19 mouse cellular contexts compared by ENCODE assay signal in genomic region chr5:139879694-139880093, GRCm38 (mm10). TPM values are rescaled to one million over a fixed set of nuclear protein-coding genes. Genes with fewer than 3 reads are reported as not detected.
DNase-seq lines count a peak whose midpoint lies in the region; ATAC-seq and TF ChIP-seq lines count a peak whose summit lies in the region.
"Had no signal": no experiment of that assay in that cellular context is flagged by ENCODE, and none has a peak within 500 bp of the region (broad histone marks: within the 10 kb centered on the region; RNA-seq: fewer than 3 reads in every experiment).

No protein-coding gene starts in this region.

- DNase-seq in midbrain, embryonic 11.5 days (ENCODE audit: low spot score, missing footprints): peak; percentile 45
- DNase-seq in stomach, postnatal 0 days (ENCODE audit: low spot score): peak; percentile 58
- no peak for DNase-seq in retina, postnatal 1 day
- DNase-seq: adrenal gland, adult 2 months; adrenal gland, adult 8-10 months; adrenal gland, postnatal 10 days; adrenal gland, postnatal 14 days; adrenal gland, postnatal 25 days; adrenal gland, postnatal 36 days; B cell, adult 2 months; cerebellum, adult 11 months; cerebellum, adult 11-12 months; cerebellum, adult 18-20 months had no signal

- WGBS in midbrain, embryonic 11.5 days: 79% methylated on average over 5 of the region's 5 CpGs
- 79% methylated on average over 5 of the region's 5 CpGs for WGBS in midbrain, embryonic 13.5 days
- WGBS in stomach, postnatal 0 days: 64% methylated on average over 5 of the region's 5 CpGs

- no peak for TF ChIP-seq EP300 in stomach, postnatal 0 days (optimal IDR thresholded peaks at IDR 0.05)

- no peaks in the 10 kb centered on the region for H3K36me3 ChIP-seq in midbrain, embryonic 11.5 days (ENCODE audit: control insufficient read depth, insufficient read depth, low read length)
- no peaks in the 10 kb centered on the region for H3K36me3 ChIP-seq in midbrain, embryonic 13.5 days
- H3K36me3 ChIP-seq in stomach, postnatal 0 days (ENCODE audit: control insufficient read depth, insufficient read depth, low read length): no peaks in the 10 kb centered on the region
- H3K36me3 ChIP-seq: G1E had no signal

- H3K27ac ChIP-seq in midbrain, embryonic 11.5 days (ENCODE audit: low read depth, low read length): no peak overlapping the region
- no peak overlapping the region for H3K27ac ChIP-seq in midbrain, embryonic 13.5 days
- no peak overlapping the region for H3K27ac ChIP-seq in stomach, postnatal 0 days (replicated peaks)

- 0 out of 2 replicates have a peak, but pooled peaks have one; percentile 17 for TF ChIP-seq CTCF in stomach, postnatal 0 days (IDR thresholded peaks at IDR 0.05; ENCODE audit: low read depth)

- H3K9me3 ChIP-seq in midbrain, embryonic 11.5 days (ENCODE audit: control insufficient read depth, low read length): no peaks in the 10 kb centered on the region
- no peaks in the 10 kb centered on the region for H3K9me3 ChIP-seq in midbrain, embryonic 13.5 days
- no peaks in the 10 kb centered on the region for H3K9me3 ChIP-seq in stomach, postnatal 0 days (ENCODE audit: control insufficient read depth, low read length)
- H3K9me3 ChIP-seq: G1E had no signal

- H3K4me2 ChIP-seq in midbrain, embryonic 11.5 days: no peak overlapping the region
- no peak overlapping the region for H3K4me2 ChIP-seq in midbrain, embryonic 13.5 days (replicated peaks)
- no peak overlapping the region for H3K4me2 ChIP-seq in stomach, postnatal 0 days (replicated peaks; ENCODE audit: low read depth)

- no peaks in the 10 kb centered on the region for H3K4me1 ChIP-seq in midbrain, embryonic 11.5 days (ENCODE audit: control insufficient read depth, insufficient read depth, low read length)
- H3K4me1 ChIP-seq in midbrain, embryonic 13.5 days (replicated peaks): no peaks in the 10 kb centered on the region
- H3K4me1 ChIP-seq in stomach, postnatal 0 days (replicated peaks; ENCODE audit: control insufficient read depth, insufficient read depth): no peaks in the 10 kb centered on the region

- H3K27me3 ChIP-seq in midbrain, embryonic 11.5 days (ENCODE audit: control insufficient read depth, insufficient read depth, low read length): no peaks in the 10 kb centered on the region
- no peaks in the 10 kb centered on the region for H3K27me3 ChIP-seq in midbrain, embryonic 13.5 days
- no peaks in the 10 kb centered on the region for H3K27me3 ChIP-seq in stomach, postnatal 0 days (ENCODE audit: control insufficient read depth, insufficient read depth, low read length)
- H3K27me3 ChIP-seq: Patski had no signal

- no peak overlapping the region for H3K4me3 ChIP-seq in midbrain, embryonic 11.5 days (ENCODE audit: low read depth, low read length)
- no peak overlapping the region for H3K4me3 ChIP-seq in midbrain, embryonic 13.5 days (replicated peaks)
- no peak overlapping the region for H3K4me3 ChIP-seq in stomach, postnatal 0 days (ENCODE audit: low read depth, low read length)

- no peak for ATAC-seq in midbrain, embryonic 11.5 days (ENCODE audit: low FRiP score)
- ATAC-seq in midbrain, embryonic 13.5 days: no peak
- peak; percentile 93 for ATAC-seq in stomach, postnatal 0 days (ENCODE audit: low FRiP score, low TSS enrichment)
- ATAC-seq: activated CD4-positive, CD25-positive, alpha-beta regulatory T cell, adult 4 months; CD4-positive, CD25-positive, alpha-beta regulatory T cell, adult 4 months; Patski had no signal

- H3K9ac ChIP-seq in midbrain, embryonic 11.5 days (ENCODE audit: low read length): no peak overlapping the region
- no peak overlapping the region for H3K9ac ChIP-seq in midbrain, embryonic 13.5 days (replicated peaks)
- no peak overlapping the region for H3K9ac ChIP-seq in stomach, postnatal 0 days (ENCODE audit: low read length)

RNA-seq across cellular contexts. Expression of gene Elfn1, which starts 28.0 kb away (rescaled TPM):
- 0.77 and 1.0 TPM in 2 replicates for polyA plus RNA-seq in midbrain, embryonic 11.5 days (2014; fragmentation: Nextera tagmentation; extraction: Ambion mirVana)
- 0.80 and 1.1 TPM in 2 replicates for polyA plus RNA-seq in midbrain, embryonic 13.5 days (2015; fragmentation: Nextera tagmentation; extraction: Ambion mirVana)
- polyA plus RNA-seq in stomach, postnatal 0 days (2015; fragmentation: Nextera tagmentation; extraction: Ambion mirVana): 0.12 and 0.13 TPM in 2 replicates
- polyA plus RNA-seq: activated CD4-positive, CD25-positive, alpha-beta regulatory T cell, adult 4 months; CD4-positive, CD25-positive, alpha-beta regulatory T cell, adult 4 months; G1E had no signal

RNA-seq across cellular contexts. Expression of gene Psmg3, which starts 53.0 kb away (rescaled TPM):
- polyA plus RNA-seq in midbrain, embryonic 11.5 days (2014; fragmentation: Nextera tagmentation; extraction: Ambion mirVana): 72.2 and 81.2 TPM in 2 replicates
- 78.6 and 81.9 TPM in 2 replicates for polyA plus RNA-seq in midbrain, embryonic 13.5 days (2015; fragmentation: Nextera tagmentation; extraction: Ambion mirVana)
- 50.6 and 51.0 TPM in 2 replicates for polyA plus RNA-seq in stomach, postnatal 0 days (2015; fragmentation: Nextera tagmentation; extraction: Ambion mirVana)

RNA-seq across cellular contexts. Expression of gene Gm26938, which starts 53.5 kb away (rescaled TPM):
- not detected in 2 replicates for polyA plus RNA-seq in midbrain, embryonic 11.5 days (2014; fragmentation: Nextera tagmentation; extraction: Ambion mirVana)
- not detected in 2 replicates for polyA plus RNA-seq in midbrain, embryonic 13.5 days (2015; fragmentation: Nextera tagmentation; extraction: Ambion mirVana)
- not detected in 2 replicates for polyA plus RNA-seq in stomach, postnatal 0 days (2015; fragmentation: Nextera tagmentation; extraction: Ambion mirVana)
- polyA plus RNA-seq: activated CD4-positive, CD25-positive, alpha-beta regulatory T cell, adult 4 months; adrenal gland, adult 2 months; brain, embryonic 14.5 days; CD4-positive, CD25-positive, alpha-beta regulatory T cell, adult 4 months; G1E; Patski had no signal

RNA-seq across cellular contexts. Expression of gene Tmem184a, which starts 60.0 kb away (rescaled TPM):
- polyA plus RNA-seq in midbrain, embryonic 11.5 days (2014; fragmentation: Nextera tagmentation; extraction: Ambion mirVana): 0.60 and 0.86 TPM in 2 replicates
- polyA plus RNA-seq in midbrain, embryonic 13.5 days (2015; fragmentation: Nextera tagmentation; extraction: Ambion mirVana): 0.19 and 0.35 TPM in 2 replicates
- polyA plus RNA-seq in stomach, postnatal 0 days (2015; fragmentation: Nextera tagmentation; extraction: Ambion mirVana): 72.0 and 84.3 TPM in 2 replicates
- polyA plus RNA-seq: Patski had no signal
